Mouse (Mus musculus) heart, embryonic 16.5 days (tissue): Measurements from ENCODE around the gene Helq. TPM values are rescaled to one million over a fixed set of nuclear protein-coding genes. Genes with fewer than 3 reads are reported as not detected.
A peak's percentile ranks its signal among the peaks of the same experiment; 100 is the strongest.

Source experiments
- ATAC-seq: fragments of 200-750 bp; cut with Nextera tagmentation; replicated peaks from 2 replicates; pipeline ENCODE4 v1.8.0; 2017; ENCODE audit warnings: moderate number of reproducible peaks; ENCODE audit not compliant: insufficient read depth, low FRiP score; ENCODE audit errors: extremely low read depth
- H3K27ac ChIP-seq: fragments of 300-500 bp; sonication (generic); 2 replicates; pipeline ENCODE4 v1.5.1; 2014; ENCODE audit warnings: mild to moderate bottlenecking, low read length, control low read depth, moderate library complexity
- H3K27me3 ChIP-seq: fragments of 300-500 bp; sonication (generic); 2 replicates; pipeline ENCODE4 v1.6.1; 2014; ENCODE audit warnings: low read length, mixed read lengths; ENCODE audit not compliant: control insufficient read depth, insufficient read depth
- H3K36me3 ChIP-seq: fragments of 300-500 bp; sonication (generic); 2 replicates; pipeline ENCODE4 v1.6.1; 2014; ENCODE audit not compliant: control insufficient read depth, insufficient read depth
- H3K4me1 ChIP-seq: fragments of 300-500 bp; sonication (generic); 2 replicates; pipeline ENCODE4 v1.6.1; 2014; ENCODE audit warnings: low read length, mixed read lengths; ENCODE audit not compliant: control insufficient read depth, insufficient read depth
- H3K4me2 ChIP-seq: fragments of 300-500 bp; sonication (generic); 2 replicates; pipeline ENCODE4 v1.6.1; 2014; ENCODE audit warnings: low read depth, mild to moderate bottlenecking, control low read depth, low read length
- H3K4me3 ChIP-seq: fragments of 300-500 bp; sonication (generic); 2 replicates; pipeline ENCODE4 v1.5.1; 2014; ENCODE audit warnings: mild to moderate bottlenecking, control low read depth, low read length
- H3K9ac ChIP-seq: fragments of 300-500 bp; sonication (generic); 2 replicates; pipeline ENCODE4 v1.6.1; 2014; ENCODE audit warnings: low read length, control low read depth
- H3K9me3 ChIP-seq: fragments of 300-500 bp; sonication (generic); replicated peaks from 2 replicates; pipeline ENCODE4 v1.6.1; 2016; ENCODE audit warnings: low read length; ENCODE audit not compliant: control insufficient read depth
- WGBS: fragments of 180-500 bp; shearing (Covaris S2); extraction: QIAGEN DNeasy Blood & Tissue Kit; methylation state at CpG from one replicate; pipeline ENCODE4 v1.1.7; 2014; 5-methylcytosine and 5-hydroxymethylcytosine counted together
- polyA plus RNA-seq: library from polyadenylated mRNA; unstranded; fragments of >200 nt; fragmentation: Nextera tagmentation; extraction: Ambion mirVana; gene quantifications from 2 replicates; pipeline ENCODE4 v1.2.1, GENCODE M21; 2015

Gene Helq
- polyA plus RNA-seq, 1 experiment from 2014 or later, result 8.7 TPM

- Histone ChIP-seq H3K4me3 (no peak overlapping the region), H3K9me3 (no peaks in the 10 kb centered on the region), H3K9ac (no peak overlapping the region), H3K27ac (no peak overlapping the region), H3K36me3 (no peaks in the 10 kb centered on the region), H3K4me1 (peaks cover 20% of the 10 kb centered on the region), H3K27me3 (no peaks in the 10 kb centered on the region), H3K4me2 (no peak overlapping the region)
- no peak for ATAC-seq
- 72% methylated on average over 2 of the region's 2 CpGs for WGBS
These were observed 35.4 kb upstream of the Helq start for GRCm38 (mm10) chr5:100833841-100834240.

- H3K36me3 ChIP-seq, result no peaks in the 10 kb centered on the region
- H3K27ac ChIP-seq, result no peak overlapping the region
These were observed 34.3 kb upstream of the Helq start for GRCm38 (mm10) chr5:100832680-100833079.

GRCm38 (mm10) chr5:100828701-100829100, 30.3 kb upstream of the Helq start:
- 80% methylated on average over 3 of the region's 3 CpGs for WGBS
- no peaks in the 10 kb centered on the region for H3K36me3 ChIP-seq
- H3K27me3 ChIP-seq, result no peaks in the 10 kb centered on the region
- no peak overlapping the region for H3K9ac ChIP-seq
- H3K9me3 ChIP-seq, result no peaks in the 10 kb centered on the region
- H3K4me2 ChIP-seq, result no peak overlapping the region
- no peaks in the 10 kb centered on the region for H3K4me1 ChIP-seq
- no peak for ATAC-seq
- no peak overlapping the region for H3K27ac ChIP-seq
- no peak overlapping the region for H3K4me3 ChIP-seq

More at GRCm38 (mm10) chr5:100832680-100833079, 34.3 kb upstream of the Helq start:
- H3K4me2 ChIP-seq, result no peak overlapping the region
- H3K27me3 ChIP-seq, result no peaks in the 10 kb centered on the region
- ATAC-seq, result no peak
- H3K4me1 ChIP-seq, result peaks cover 14% of the 10 kb centered on the region
- H3K4me3 ChIP-seq, result no peak overlapping the region
- 83% methylated on average over 3 of the region's 3 CpGs for WGBS
- H3K9me3 ChIP-seq, result no peaks in the 10 kb centered on the region
- H3K9ac ChIP-seq, result no peak overlapping the region

- no peaks in the 10 kb centered on the region for H3K4me1 ChIP-seq
- H3K9me3 ChIP-seq, result no peaks in the 10 kb centered on the region
- whole genome bisulfite sequencing, result 71% methylated on average over 7 of the region's 7 CpGs
- H3K27ac ChIP-seq, result no peak overlapping the region
- ATAC-seq, result no peak
- H3K27me3 ChIP-seq, result no peaks in the 10 kb centered on the region
- H3K36me3 ChIP-seq, result no peaks in the 10 kb centered on the region
- no peak overlapping the region for H3K4me2 ChIP-seq
- no peak overlapping the region for H3K4me3 ChIP-seq
- H3K9ac ChIP-seq, result no peak overlapping the region
These were observed 28.1 kb upstream of the Helq start for GRCm38 (mm10) chr5:100826531-100826930.

DNA sequence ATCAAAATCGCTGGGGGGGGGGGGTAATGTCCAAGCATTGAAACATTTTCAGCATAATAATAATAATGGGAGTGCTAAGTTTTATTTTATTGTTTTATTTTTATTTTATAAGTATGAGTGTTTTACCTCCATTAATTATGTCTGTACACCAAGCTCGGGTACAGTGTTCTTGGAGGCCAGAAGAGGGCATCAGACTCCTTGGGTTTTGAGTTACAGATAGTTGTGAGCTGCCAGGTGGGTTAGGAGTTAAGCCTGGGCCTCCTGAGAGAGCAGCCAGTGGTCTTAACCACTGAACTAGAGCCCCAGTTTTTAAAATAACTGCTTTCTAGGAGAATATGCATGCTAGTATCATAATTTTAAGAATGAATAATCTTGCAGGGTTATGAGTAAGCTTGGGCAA, 27.6 kb upstream of the Helq start:
- WGBS, result 30% methylated on average over 2 of the region's 2 CpGs

DNA sequence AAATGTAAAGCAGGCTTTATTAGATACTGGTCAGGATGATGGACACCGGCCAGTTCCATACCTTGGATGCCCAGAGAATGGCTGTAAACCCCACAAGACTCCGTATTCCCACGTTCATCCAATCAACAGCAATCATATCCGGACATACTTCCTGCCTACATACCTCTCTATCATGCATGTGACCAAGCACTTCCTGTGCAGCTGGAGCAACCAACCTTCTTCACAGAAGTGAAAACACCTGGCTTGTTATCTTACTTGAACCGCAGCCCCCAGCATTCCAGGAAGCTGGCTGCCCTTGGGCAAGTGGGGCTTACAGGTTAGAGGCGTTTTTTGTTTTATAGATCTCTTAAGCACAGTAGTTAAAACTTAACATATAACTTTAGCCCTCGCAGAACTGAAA, 24.4 kb upstream of the Helq start:
- H3K27ac ChIP-seq, result no peak overlapping the region
- H3K9ac ChIP-seq, result no peak overlapping the region
- ATAC-seq, result no peak
- H3K4me3 ChIP-seq, result no peak overlapping the region
- no peaks in the 10 kb centered on the region for H3K27me3 ChIP-seq
- 70% methylated on average over 7 of the region's 7 CpGs for WGBS
- H3K36me3 ChIP-seq, result no peaks in the 10 kb centered on the region
- H3K4me2 ChIP-seq, result no peak overlapping the region
- no peaks in the 10 kb centered on the region for H3K4me1 ChIP-seq
- no peaks in the 10 kb centered on the region for H3K9me3 ChIP-seq

More for the DNA sequence above, 27.6 kb upstream of the Helq start:
- Histone ChIP-seq H3K4me3 (no peak overlapping the region), H3K4me2 (no peak overlapping the region), H3K9me3 (no peaks in the 10 kb centered on the region), H3K27ac (no peak overlapping the region), H3K27me3 (no peaks in the 10 kb centered on the region), H3K36me3 (no peaks in the 10 kb centered on the region), H3K9ac (no peak overlapping the region), H3K4me1 (no peaks in the 10 kb centered on the region)
- ATAC-seq, result no peak

DNA sequence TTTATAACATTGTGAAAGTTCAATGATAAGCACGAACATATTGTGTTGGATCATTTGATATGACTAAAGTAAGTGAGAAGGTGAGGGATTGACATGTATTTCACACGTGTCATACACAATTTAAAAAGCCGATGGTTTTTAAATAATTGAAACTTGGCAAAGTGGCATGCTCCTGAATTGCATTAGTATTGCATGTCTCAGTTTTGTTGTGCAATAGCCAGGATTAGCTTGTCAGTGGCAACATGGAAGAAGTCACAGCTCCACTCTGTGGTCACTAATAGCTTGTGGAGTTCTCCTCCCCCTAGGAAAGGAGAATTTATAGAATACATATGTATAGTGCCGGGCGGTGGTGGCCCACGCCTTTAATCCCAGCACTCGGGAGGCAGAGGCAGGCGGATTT, 23.0 kb upstream of the Helq start:
- Histone ChIP-seq H3K27me3 (no peaks in the 10 kb centered on the region), H3K9me3 (no peaks in the 10 kb centered on the region), H3K4me3 (peak overlapping the region; percentile 95), H3K9ac (peak overlapping the region; percentile 99; the same call in 1 of the 2 replicates), H3K27ac (no peak overlapping the region), H3K36me3 (no peaks in the 10 kb centered on the region), H3K4me2 (peak overlapping the region; percentile 85), H3K4me1 (no peaks in the 10 kb centered on the region)
- 79% methylated on average over 8 of the region's 8 CpGs for WGBS
- no peak for ATAC-seq

DNA sequence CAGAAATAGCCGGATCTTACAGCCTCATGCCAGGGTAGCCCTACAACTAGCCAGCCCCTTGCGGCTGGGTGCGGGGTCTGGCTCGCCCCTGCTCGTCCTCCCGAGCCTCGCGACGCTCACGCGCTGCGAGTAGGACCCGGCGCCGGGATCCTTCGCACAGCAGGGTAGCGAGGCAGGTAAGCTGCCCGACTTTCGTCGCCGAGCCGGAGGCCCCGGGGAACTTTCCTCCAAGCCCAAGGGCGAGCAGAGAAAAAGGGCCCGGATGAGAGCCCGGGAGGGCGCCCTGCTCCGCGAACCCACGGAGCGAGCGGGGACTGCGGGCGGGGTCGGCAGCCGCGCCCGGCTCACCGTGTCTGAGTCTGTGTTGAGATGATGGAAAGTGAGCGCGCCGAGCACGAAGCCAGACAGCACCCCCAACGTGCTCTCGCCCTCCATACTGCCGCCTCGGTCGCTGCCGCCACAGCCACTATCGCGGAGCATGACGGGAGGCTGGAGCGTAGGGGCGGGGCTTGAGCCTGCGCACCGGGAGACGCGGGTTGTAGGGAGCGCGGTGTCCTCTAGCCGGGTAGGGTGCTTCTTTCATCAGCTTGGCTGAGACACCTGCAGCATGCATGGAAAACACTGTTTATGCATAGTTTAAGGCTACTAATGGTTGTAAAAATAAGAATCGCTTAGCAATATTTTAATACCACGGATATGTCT, 22.2 kb upstream of the Helq start, which contains the start of gene Abraxas1:
Gene Abraxas1, minus strand, starts transcription at position 483 of the 702 bp plus-strand sequence.
- no peaks in the 10 kb centered on the region for H3K27me3 ChIP-seq
- no peaks in the 10 kb centered on the region for H3K4me1 ChIP-seq
- H3K4me3 ChIP-seq, result peak within 1 kb of the TSS; percentile 95
- peak within 1 kb of the TSS; percentile 78 for H3K27ac ChIP-seq
- H3K9me3 ChIP-seq, result no peaks in the 10 kb centered on the region
- under 1% methylated on average over 62 of the region's 63 CpGs for WGBS
- peak; percentile 95 for ATAC-seq
- peak within 1 kb of the TSS; percentile 99 for H3K9ac ChIP-seq
- no peaks in the 10 kb centered on the region for H3K36me3 ChIP-seq
- H3K4me2 ChIP-seq, result peak within 1 kb of the TSS; percentile 85

DNA sequence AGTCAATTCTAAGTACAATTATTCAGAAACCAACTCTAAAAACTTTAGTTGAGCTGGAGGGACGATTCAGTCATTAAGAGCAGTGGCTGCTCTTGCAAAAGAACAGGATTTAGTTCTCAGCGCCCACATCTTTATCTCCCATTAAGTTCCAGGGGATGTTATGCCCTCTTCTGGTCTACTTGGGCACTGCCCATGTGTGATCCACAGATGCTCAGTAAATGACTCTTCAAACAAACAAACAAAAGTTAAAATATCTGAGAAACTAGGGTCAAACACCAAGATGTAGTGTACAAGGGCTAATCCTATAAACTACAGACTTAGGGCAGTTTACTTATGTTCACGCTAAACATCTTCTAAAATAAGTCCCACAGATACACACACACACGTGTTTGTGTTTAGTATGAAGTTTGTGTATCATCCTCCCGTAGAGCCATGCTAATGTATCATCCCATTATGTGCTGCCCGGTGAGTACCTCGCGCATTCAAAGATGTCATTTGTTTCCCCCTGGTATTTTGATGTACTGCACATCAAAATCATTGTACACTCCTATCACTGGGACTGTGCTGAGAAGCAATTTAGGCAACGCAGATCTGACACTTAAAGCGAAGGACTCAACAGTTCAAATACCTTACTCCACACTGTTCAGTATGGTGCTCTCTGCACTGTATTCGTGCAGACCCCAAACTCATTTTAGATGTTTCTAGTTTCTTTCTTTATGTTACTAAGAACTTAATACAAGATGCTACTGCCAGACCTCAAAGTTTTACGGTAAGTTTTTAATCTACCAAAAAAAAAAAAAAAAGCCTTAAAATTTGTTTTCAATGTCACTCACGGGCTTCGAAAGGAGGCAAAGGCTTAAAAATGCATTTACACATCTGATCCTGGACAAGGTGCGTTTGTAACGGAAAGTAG, 21.4 kb upstream of the Helq start:
- no peaks in the 10 kb centered on the region for H3K27me3 ChIP-seq
- H3K4me1 ChIP-seq, result no peaks in the 10 kb centered on the region
- H3K36me3 ChIP-seq, result no peaks in the 10 kb centered on the region; the same call in 1 of the 2 replicates
- no peak for ATAC-seq
- H3K4me3 ChIP-seq, result peak overlapping the region; percentile 95
- H3K9me3 ChIP-seq, result no peaks in the 10 kb centered on the region
- peak overlapping the region; percentile 99 for H3K9ac ChIP-seq
- 30% methylated on average over 16 of the region's 16 CpGs for WGBS
- H3K4me2 ChIP-seq, result peak overlapping the region; percentile 85
- H3K27ac ChIP-seq, result peak overlapping the region; percentile 78
